Mouse (Mus musculus) CH12.LX (cell line): Measurements from ENCODE around the gene Plekhn1.

Experiments used
- CTCF ChIP-seq, 2 experiments: IDR thresholded peaks in 1 of 2; conservative IDR thresholded peaks in 1 of 2; 2 replicates each; pipeline ENCODE4 v1.5.1; 2011 to 2012; ENCODE audit warnings: low read depth in 2 of 2, low read length in 2 of 2, improper control_type of control experiment in 1 of 2, inconsistent platforms in 1 of 2, mild to moderate bottlenecking in 1 of 2, moderate library complexity in 1 of 2
- ELF1 ChIP-seq: IDR thresholded peaks from 2 replicates; pipeline ENCODE4 v1.6.1; 2014; ENCODE audit warnings: low read depth, mild to moderate bottlenecking, inconsistent platforms, low read length, improper control_type of control experiment
- EP300 ChIP-seq: IDR thresholded peaks from 2 replicates; pipeline ENCODE4 v1.6.1; 2011; ENCODE audit warnings: low read length, improper control_type of control experiment
- ETS1 ChIP-seq: conservative IDR thresholded peaks from 2 replicates; pipeline ENCODE4 v1.6.1; 2012; ENCODE audit warnings: low read depth, mild to moderate bottlenecking, inconsistent platforms, low read length, improper control_type of control experiment, moderate library complexity
- HCFC1 ChIP-seq: IDR thresholded peaks from 2 replicates; pipeline ENCODE4 v1.6.1; 2012; ENCODE audit warnings: low read depth, mild to moderate bottlenecking, inconsistent platforms, low read length, improper control_type of control experiment
- MAX ChIP-seq: IDR thresholded peaks from 2 replicates; pipeline ENCODE4 v1.6.1; 2011; ENCODE audit warnings: low read length, improper control_type of control experiment
- MEF2A ChIP-seq: IDR thresholded peaks from 2 replicates; pipeline ENCODE4 v1.6.1; 2014; ENCODE audit warnings: low read depth, mild to moderate bottlenecking, inconsistent platforms, low read length, improper control_type of control experiment, borderline replicate concordance
- NRF1 ChIP-seq: IDR thresholded peaks from 2 replicates; pipeline ENCODE4 v1.6.1; 2014; ENCODE audit warnings: low read depth, mild to moderate bottlenecking, inconsistent platforms, low read length, improper control_type of control experiment, moderate library complexity
- POLR2A ChIP-seq: IDR thresholded peaks from 2 replicates; pipeline ENCODE4 v1.6.1; 2011; ENCODE audit warnings: low read depth, mild to moderate bottlenecking, improper control_type of control experiment, low read length
- POLR2AphosphoS2 ChIP-seq: IDR thresholded peaks from 2 replicates; pipeline ENCODE4 v1.6.1; 2011; ENCODE audit warnings: low read depth, low read length, improper control_type of control experiment
- UBTF ChIP-seq: IDR thresholded peaks from 2 replicates; pipeline ENCODE4 v1.6.1; 2012; ENCODE audit warnings: low read depth, mild to moderate bottlenecking, inconsistent platforms, low read length, improper control_type of control experiment, moderate library complexity
- USF1 ChIP-seq: IDR thresholded peaks from 2 replicates; pipeline ENCODE4 v1.6.1; 2014; ENCODE audit warnings: low read depth, mild to moderate bottlenecking, inconsistent platforms, low read length, improper control_type of control experiment
- ZC3H11A ChIP-seq: IDR thresholded peaks from 2 replicates; pipeline ENCODE4 v1.6.1; 2012; ENCODE audit warnings: low read depth, mild to moderate bottlenecking, inconsistent platforms, low read length, improper control_type of control experiment

DNA sequence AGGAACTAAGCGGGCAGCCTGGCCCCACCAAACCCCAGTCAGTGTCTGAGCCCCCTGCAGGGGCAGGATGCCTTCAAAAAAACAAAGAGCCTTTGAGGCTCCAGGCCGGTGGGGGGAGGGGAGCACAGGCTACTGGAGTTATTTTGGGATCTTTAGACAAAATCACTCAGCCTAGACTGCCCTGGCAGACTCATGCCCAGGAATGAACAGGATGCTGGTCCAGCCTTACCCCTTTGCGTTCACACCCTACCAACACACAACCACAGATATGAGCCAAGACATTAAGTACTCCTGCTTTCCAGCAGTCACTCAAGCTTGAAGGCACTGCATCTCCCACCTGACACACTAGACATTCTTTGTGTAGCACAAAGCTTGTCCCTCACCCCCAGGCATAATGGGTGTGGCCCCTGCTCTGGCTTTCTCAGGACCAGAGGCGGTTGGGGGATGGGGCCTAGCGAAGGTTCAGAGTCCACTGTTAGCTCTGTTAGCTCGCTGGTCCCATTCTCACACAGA is 45.8 kb downstream of the Plekhn1 start:
- no peak for TF ChIP-seq MAX
- no peak for TF ChIP-seq ZC3H11A
- no peak for TF ChIP-seq CTCF (conservative IDR thresholded peaks at IDR 0.05 in 1 of 2, IDR thresholded peaks at IDR 0.05 in 1 of 2; ENCODE audit: low read depth in 2 of 2, low read length in 2 of 2)
- no peak for TF ChIP-seq ELF1
- no peak for TF ChIP-seq ETS1
- no peak for TF ChIP-seq POLR2A
- no peak for TF ChIP-seq HCFC1
- no peak for TF ChIP-seq UBTF
- no peak for TF ChIP-seq EP300
- no peak for TF ChIP-seq USF1
- TF ChIP-seq POLR2AphosphoS2 = no peak
- no peak for TF ChIP-seq NRF1
- no peak for TF ChIP-seq MEF2A
